Mouse (Mus musculus): ENCODE data around the gene Rnf4. TPM values are rescaled to one million over a fixed set of nuclear protein-coding genes. Genes with fewer than 3 reads are reported as not detected.

Gene Rnf4
- total and polyA plus RNA-seq, 3 experiments = 60.3 to 117 (median 112) TPM

DNA sequence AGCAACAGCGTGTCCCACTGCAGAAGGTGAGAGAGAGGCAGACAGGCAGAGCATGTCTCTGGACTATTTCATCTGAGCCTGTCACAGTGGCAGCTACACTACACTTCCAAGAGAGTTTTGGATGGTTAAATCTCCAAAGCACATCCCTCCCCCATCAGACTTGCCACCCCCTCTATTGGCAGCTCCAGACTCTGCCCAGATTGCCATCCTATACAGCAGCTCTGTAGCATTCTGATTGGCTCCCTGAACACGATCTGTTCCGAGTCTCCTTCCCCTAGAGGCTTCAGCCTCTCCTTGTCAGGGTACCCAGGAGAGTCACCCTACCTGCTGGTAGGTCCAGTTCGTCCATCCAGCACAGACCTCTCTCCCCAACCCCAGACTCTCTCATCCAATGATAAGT, 38.0 kb upstream of the Rnf4 start:
- no peak overlapping the region for H3K27ac ChIP-seq (ENCODE audit: insufficient read depth, low read depth)
- no peak overlapping the region for H3K4me3 ChIP-seq (replicated peaks in 1 of 3; ENCODE audit: low read depth in 2 of 3, low read length in 2 of 3, poor library complexity in 1 of 3)
- H3K4me1 ChIP-seq (ENCODE audit: control insufficient read depth in 1 of 2, insufficient read depth in 2 of 2) = no peaks in the 10 kb centered on the region
- dilution Hi-C loops (cut with MboI; ENCODE audit: extremely low pct_ligation_motif_present, extremely low pct_unique_long_range_greater_than_20kb, low sequenced_read_pairs) = no loop called here
- TF ChIP-seq ZC3H11A (IDR thresholded peaks at IDR 0.05; ENCODE audit: low read depth, low read length) = no peak
- TF ChIP-seq HCFC1 (IDR thresholded peaks at IDR 0.05; ENCODE audit: low read depth, low read length) = no peak
- no peak for TF ChIP-seq E2F4 (IDR thresholded peaks at IDR 0.05; ENCODE audit: insufficient replicate concordance, low read depth, low read length)
- TF ChIP-seq MXI1 (IDR thresholded peaks at IDR 0.05; ENCODE audit: low read depth, low read length) = no peak
- TF ChIP-seq BHLHE40 (IDR thresholded peaks at IDR 0.05; ENCODE audit: low read depth, low read length) = no peak
- TF ChIP-seq POLR2AphosphoS2 (IDR thresholded peaks at IDR 0.05; ENCODE audit: low read depth, low read length) = no peak
- no peak for TF ChIP-seq MAX (IDR thresholded peaks at IDR 0.05; ENCODE audit: low read length)
- no peak for DNase-seq (ENCODE audit: extremely low read depth)
- no peaks in the 10 kb centered on the region for H3K9me3 ChIP-seq (replicated peaks; ENCODE audit: low read length)
- no peak overlapping the region for H3K9ac ChIP-seq (ENCODE audit: insufficient read depth, low read depth)
- no peak overlapping the region for H3K4me2 ChIP-seq (ENCODE audit: insufficient read depth, low read depth, poor library complexity, severe bottlenecking)
- no peaks in the 10 kb centered on the region for H3K36me3 ChIP-seq (replicated peaks in 1 of 2; ENCODE audit: control insufficient read depth in 1 of 2, insufficient read depth in 1 of 2, low read length in 1 of 2)
- no peaks in the 10 kb centered on the region for H3K79me2 ChIP-seq (replicated peaks; ENCODE audit: control insufficient read depth, extremely low read depth, insufficient read depth, poor library complexity, severe bottlenecking)
- in situ Hi-C loops (cut with MboI; ENCODE audit: low pct_ligation_motif_present, low pct_unique_long_range_greater_than_20kb, low sequenced_read_pairs) = no loop called here
- H3K27me3 ChIP-seq (replicated peaks) = peaks cover 31% of the 10 kb centered on the region

DNA sequence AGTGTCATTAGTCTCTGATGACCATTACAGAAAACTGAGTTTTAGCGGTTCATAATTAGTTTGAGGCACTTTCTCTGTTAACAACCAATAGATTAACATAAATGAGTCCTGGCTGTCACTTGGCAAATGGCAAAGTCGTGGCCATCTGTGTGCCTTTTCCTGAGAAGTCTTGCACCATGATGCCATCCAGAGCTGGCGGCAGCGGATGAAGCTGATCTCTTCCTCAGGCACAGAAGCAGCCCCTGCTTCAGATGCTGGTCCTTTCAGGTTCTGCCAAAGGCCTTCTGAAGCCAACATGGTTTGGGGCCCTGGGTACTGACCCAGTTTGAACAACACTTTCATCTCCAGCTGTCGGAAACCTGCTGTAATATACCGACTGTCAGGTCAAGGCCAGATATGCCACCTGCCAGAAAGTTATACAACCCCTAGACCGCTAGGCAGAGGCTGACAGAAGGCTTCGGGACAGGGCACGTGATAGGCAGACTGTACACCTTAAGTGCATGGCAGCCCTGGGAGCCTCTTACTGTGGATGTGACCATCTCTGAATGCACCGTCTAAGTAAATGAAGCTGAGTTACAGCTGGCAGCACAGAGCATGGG, 37.1 kb upstream of the Rnf4 start:
- in situ Hi-C loops (cut with MboI; ENCODE audit: low pct_ligation_motif_present, low pct_unique_long_range_greater_than_20kb, low sequenced_read_pairs) (no loop called here), dilution Hi-C loops (cut with MboI; ENCODE audit: extremely low pct_ligation_motif_present, extremely low pct_unique_long_range_greater_than_20kb, low sequenced_read_pairs) (no loop called here)
- Histone ChIP-seq H3K4me2 (ENCODE audit: insufficient read depth, low read depth, poor library complexity, severe bottlenecking) (no peak overlapping the region), H3K27ac (ENCODE audit: insufficient read depth, low read depth) (no peak overlapping the region), H3K9me3 (replicated peaks; ENCODE audit: low read length) (no peaks in the 10 kb centered on the region), H3K79me2 (replicated peaks; ENCODE audit: control insufficient read depth, extremely low read depth, insufficient read depth, poor library complexity, severe bottlenecking) (no peaks in the 10 kb centered on the region), H3K36me3 (replicated peaks in 1 of 2; ENCODE audit: control insufficient read depth in 1 of 2, insufficient read depth in 1 of 2, low read length in 1 of 2) (no peaks in the 10 kb centered on the region), H3K4me3 (replicated peaks in 1 of 3; ENCODE audit: low read depth in 2 of 3, low read length in 2 of 3, poor library complexity in 1 of 3) (no peak overlapping the region), H3K4me1 (ENCODE audit: control insufficient read depth in 1 of 2, insufficient read depth in 2 of 2) (no peaks in the 10 kb centered on the region), H3K9ac (ENCODE audit: insufficient read depth, low read depth) (no peak overlapping the region), H3K27me3 (replicated peaks) (peaks cover 36% of the 10 kb centered on the region)
- no peak for DNase-seq (ENCODE audit: extremely low read depth)
- TF ChIP-seq MAFK (IDR thresholded peaks at IDR 0.05; ENCODE audit: insufficient replicate concordance, low read length) = no peak
- no peak for TF ChIP-seq E2F4 (IDR thresholded peaks at IDR 0.05; ENCODE audit: insufficient replicate concordance, low read depth, low read length)
- TF ChIP-seq RAD21 (IDR thresholded peaks at IDR 0.05; ENCODE audit: low read depth, low read length) = no peak
- TF ChIP-seq RCOR1 (conservative IDR thresholded peaks at IDR 0.05; ENCODE audit: low read depth, low read length) = no peak
- no peak for TF ChIP-seq MYC (IDR thresholded peaks at IDR 0.05; ENCODE audit: low read depth, low read length)
- no peak for TF ChIP-seq POLR2A (IDR thresholded peaks at IDR 0.05; ENCODE audit: low read depth, low read length)
- no peak for TF ChIP-seq SIN3A (IDR thresholded peaks at IDR 0.05; ENCODE audit: low read length)
- TF ChIP-seq POLR2AphosphoS2 (IDR thresholded peaks at IDR 0.05; ENCODE audit: low read depth, low read length) = no peak
- no peak for TF ChIP-seq GABPA (IDR thresholded peaks at IDR 0.05; ENCODE audit: insufficient replicate concordance, low read depth, low read length)
- no peak for TF ChIP-seq CHD1 (IDR thresholded peaks at IDR 0.05; ENCODE audit: low read depth, low read length)
- TF ChIP-seq USF1 (IDR thresholded peaks at IDR 0.05; ENCODE audit: low read depth, low read length) = no peak
- no peak for TF ChIP-seq UBTF (IDR thresholded peaks at IDR 0.05; ENCODE audit: low read depth, low read length)
- TF ChIP-seq SMC3 (IDR thresholded peaks at IDR 0.05; ENCODE audit: low read depth, low read length) = no peak
- no peak for TF ChIP-seq NRF1 (IDR thresholded peaks at IDR 0.05; ENCODE audit: low read depth, low read length)
- TF ChIP-seq USF2 (conservative IDR thresholded peaks at IDR 0.05; ENCODE audit: low read depth, low read length) = no peak
- TF ChIP-seq ZMIZ1 (IDR thresholded peaks at IDR 0.05; ENCODE audit: low read depth, low read length) = no peak
- TF ChIP-seq JUN (IDR thresholded peaks at IDR 0.05; ENCODE audit: insufficient read depth, low read depth, low read length) = no peak
